Mouse (Mus musculus) thymus, postnatal 36 days (tissue): Measurements from ENCODE around the gene Stoml2.

ENCODE experiments used
- DNase-seq, 2 experiments: peaks; one replicate each; pipeline ENCODE4 v3.0.0; 2022; ENCODE audit warnings: mixed read lengths in 2 of 2

Stoml2 gene

DNA sequence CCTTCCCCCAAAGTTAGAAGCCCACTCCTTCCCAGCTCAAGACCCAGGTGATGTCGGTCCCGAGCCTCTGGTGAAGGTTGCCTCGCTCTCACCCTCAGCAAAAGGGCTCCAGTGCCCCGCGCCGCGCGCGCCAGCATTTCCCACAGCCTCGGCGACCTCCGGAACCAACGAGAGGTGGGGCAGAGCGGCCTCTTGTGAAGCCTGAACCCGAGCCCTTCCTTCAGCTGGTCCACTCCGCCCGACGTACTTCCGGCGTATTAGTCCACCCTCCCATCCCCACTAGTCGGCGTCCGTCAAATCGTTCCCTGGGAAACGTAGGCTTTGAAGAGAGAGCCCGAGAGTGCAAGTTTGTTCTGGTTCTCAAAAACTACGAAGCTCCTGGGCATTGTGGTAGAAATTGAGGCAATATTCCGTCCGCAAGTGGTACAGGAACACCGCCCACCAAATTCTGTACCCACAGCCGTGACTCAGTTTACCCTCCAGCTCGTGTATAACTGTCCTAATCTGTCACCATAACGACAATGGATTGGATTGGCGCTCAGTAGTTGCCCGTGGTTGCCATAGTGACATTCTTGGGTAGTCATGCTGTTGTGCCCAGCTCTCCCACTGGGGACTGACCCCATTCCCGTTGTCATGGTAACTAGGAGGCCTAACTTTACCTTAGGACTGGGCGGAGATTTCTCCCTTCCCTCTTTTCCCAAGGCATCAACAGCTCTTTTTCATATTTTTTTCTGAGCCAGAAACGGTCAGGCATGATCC lies at the start of gene Stoml2:
TSS of gene Stoml2 (minus strand) at position 474 of the 759 bp plus-strand sequence.
- peak; percentile 91 for DNase-seq

- DNase-seq = no peak
Observed at GRCm38 (mm10) chr4:43078071-43078718, 46.7 kb upstream of the Stoml2 start.

DNA sequence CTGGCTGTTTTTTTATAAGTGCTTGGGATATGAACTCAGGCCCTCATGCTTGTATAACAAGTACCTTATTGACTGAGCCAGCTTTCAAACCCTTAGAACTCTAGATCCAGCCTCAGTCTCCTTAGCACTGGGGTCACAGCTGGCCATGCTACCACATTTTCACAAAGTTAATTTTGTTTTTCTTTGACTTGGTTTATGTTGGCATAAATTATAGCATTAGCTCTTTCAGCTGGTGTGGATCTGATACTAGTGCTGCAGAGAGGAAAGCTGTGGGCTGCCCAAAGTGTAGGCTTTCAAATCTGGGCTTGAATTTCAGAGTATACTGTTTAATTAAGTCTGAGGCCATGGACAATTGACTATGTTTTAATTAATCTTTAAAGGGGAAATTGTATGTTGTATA lies 43.4 kb upstream of the Stoml2 start:
- no peak for DNase-seq

GRCm38 (mm10) chr4:43065471-43065870 lies 34.0 kb upstream of the Stoml2 start:
- DNase-seq = no peak

DNA sequence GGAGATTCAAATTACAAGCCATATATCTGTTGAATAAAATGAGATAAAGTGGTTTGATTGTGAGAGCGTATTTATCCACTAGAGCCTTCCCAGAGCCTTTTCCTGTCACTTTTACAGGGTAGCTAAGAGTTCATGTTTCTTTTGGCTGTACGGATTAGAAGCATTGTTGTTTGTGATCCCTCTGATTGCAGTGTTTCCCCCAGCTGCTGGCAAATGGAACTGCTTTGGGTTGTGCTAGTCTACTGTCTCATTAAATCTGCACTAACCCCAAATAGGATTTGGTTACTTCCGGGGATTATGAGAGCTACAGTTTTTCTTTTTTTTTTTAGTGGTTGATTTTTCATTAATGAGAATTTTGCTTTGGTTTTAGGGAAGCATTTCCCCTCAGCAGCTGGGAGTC lies 28.8 kb upstream of the Stoml2 start:
- no peak for DNase-seq

- no peak for DNase-seq
Observed at GRCm38 (mm10) chr4:43059697-43060096, 28.2 kb upstream of the Stoml2 start.

GRCm38 (mm10) chr4:43058753-43059654 lies 27.5 kb upstream of the Stoml2 start, which contains the start of gene Unc13b:
Unc13b (plus strand) TSS chr4:43058953.
- DNase-seq = peak; percentile 39 to 54

- no peak for DNase-seq
Observed at GRCm38 (mm10) chr4:43058392-43058752, 26.9 kb upstream of the Stoml2 start.

DNA sequence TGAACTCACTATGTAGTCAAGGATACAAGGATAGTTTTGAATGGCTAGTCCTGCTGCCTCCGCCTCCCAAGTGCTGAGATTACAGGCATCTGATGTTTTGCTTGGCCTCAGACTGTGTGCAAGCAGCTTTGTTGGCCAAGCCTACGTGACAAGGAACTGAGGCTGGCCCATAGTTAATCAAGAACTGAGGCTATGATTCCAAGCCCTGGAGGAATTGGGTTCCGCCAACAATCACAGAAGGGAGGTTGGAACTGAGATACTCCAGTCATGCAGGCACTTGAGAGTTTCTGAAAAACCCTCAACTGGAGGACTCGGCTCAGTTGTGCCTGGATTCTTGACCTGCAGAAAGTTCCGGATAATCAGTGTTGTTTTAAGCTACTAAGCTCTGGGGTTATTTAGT lies 26.1 kb upstream of the Stoml2 start:
- no peak for DNase-seq

DNA sequence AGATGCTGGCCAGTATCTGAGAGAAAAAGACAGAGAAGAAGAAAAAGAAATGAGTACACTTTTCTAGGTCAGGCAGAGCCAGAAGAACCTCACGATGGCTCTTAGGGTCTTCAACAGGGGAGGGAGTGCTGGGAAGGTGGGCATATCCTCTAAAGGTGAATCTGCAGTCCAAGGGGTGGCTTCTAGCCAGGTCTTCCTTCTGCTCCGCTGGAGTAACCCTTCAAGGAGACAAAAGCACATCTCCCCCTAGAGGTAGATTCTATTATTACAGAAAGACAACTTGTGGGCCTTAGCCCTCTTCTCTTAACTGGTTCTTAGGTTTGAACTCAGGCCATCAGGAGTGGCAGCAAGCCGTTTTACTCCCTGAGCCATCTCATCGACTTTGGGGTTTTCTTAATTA lies 21.1 kb upstream of the Stoml2 start:
- no peak for DNase-seq

DNA sequence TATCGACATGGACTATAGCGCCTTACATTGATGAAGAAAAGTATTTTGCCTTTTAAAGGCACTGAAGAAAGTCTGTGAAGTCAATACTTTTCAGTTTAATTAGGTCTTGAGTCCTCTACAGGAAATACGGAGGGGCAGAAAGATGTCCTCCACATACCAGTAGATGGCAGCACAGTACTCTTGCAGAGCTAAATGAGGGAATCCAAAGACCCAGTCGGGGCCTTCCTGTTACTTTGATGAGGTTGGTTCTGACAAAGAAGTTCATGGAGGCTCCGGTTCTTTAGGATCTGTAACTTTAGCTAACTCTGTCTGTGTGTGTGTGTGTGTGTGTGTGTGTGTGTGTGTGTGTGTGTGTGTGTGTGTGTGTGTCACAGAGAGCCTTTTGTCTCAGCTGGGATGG lies 15.7 kb upstream of the Stoml2 start:
- peak; percentile 47 to 50 for DNase-seq

DNA sequence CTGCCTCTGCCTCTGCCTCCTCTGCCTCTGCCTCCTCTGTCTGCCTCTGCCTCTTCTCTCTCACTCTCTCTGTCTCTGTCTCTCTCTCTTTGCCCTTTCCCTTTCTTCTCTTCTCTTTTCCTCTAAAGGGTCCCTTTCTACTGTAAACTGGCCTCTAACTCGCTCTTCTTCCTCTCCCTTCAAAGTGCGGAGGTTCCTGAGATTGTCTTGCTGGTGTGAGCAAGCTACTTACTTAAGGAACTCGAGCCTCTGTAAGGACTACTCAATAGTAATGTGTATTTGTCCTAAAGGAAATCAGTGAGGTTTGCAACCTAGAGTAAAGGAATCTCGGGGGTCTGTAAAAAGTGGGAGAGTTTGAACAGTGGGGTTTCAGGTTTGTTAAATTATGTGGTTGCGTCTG lies 15.1 kb upstream of the Stoml2 start:
- DNase-seq = no peak

GRCm38 (mm10) chr4:43045659-43046302 lies 14.3 kb upstream of the Stoml2 start, which contains the start of gene Fam214b:
Fam214b (minus strand) TSS chr4:43046220.
- peak; percentile 80 to 82 for DNase-seq

DNA sequence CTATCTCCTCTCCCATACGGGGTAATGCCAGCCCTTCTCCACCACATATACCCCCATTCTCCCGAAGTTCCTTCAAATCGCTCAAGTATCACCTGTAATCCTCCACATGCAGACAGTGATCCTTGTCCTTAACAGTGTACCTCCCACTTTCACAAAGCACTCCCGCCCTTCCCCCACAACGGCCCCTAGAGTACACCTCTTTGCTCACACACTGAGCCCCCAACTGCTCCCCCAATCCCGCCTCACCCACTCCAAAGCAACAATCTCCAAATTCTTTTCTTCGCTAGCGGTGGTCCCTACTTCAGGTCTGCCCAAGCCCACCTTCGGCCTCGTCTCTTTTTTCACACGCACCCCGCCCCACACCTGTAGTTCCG lies 13.8 kb upstream of the Stoml2 start:
- peak in 1 of 2 experiments; percentile 19 for DNase-seq

DNA sequence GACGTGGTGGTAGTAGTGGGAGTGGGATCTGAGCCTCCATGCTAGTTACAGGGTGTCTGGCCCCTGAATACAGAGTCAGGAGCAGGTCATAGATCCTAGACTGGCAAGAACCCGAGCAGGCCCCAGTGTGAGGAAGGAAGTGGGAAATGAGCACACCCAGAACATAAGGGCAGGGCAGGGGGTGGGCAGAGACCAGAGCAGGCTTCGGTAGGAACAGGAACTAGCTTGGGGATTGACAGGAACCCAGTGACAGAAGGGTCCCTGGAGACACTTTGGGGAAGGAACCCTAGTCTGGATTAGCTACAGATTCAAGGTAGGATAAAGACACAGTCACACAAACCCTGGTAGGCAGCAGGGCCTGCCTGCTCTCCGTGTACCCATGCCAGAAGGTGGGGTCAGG lies 13.2 kb upstream of the Stoml2 start:
- DNase-seq = no peak

GRCm38 (mm10) chr4:43043644-43044357 lies 12.3 kb upstream of the Stoml2 start:
- peak; percentile 52 to 69 for DNase-seq

GRCm38 (mm10) chr4:43040881-43041547 lies 9.5 kb upstream of the Stoml2 start:
- DNase-seq = no peak

DNA sequence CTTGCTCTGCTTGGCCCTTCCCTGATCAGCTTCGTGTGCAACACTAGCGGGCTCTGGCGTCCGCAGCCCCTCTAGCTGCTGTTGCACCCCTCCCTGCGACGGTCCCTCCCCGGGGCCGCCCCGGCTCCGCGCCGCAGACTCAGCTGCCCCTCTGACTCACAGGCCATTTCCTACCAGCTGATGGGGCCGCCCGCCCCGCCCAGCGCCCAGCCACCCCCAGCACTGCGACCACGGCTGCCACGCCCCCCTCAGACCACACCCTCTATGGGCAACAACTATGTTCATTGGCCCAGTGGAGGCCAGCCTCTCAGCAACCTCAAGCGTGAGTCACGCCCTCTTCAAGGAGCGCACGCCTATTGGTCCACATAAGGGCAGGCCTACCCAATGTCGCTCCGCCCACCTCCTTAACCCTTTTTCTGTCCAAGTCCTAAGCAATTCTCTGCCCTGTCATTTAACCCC lies 8.6 kb upstream of the Stoml2 start:
- DNase-seq = peak; percentile 86 to 92

GRCm38 (mm10) chr4:43039609-43040008 lies 8.1 kb upstream of the Stoml2 start:
- no peak for DNase-seq

DNA sequence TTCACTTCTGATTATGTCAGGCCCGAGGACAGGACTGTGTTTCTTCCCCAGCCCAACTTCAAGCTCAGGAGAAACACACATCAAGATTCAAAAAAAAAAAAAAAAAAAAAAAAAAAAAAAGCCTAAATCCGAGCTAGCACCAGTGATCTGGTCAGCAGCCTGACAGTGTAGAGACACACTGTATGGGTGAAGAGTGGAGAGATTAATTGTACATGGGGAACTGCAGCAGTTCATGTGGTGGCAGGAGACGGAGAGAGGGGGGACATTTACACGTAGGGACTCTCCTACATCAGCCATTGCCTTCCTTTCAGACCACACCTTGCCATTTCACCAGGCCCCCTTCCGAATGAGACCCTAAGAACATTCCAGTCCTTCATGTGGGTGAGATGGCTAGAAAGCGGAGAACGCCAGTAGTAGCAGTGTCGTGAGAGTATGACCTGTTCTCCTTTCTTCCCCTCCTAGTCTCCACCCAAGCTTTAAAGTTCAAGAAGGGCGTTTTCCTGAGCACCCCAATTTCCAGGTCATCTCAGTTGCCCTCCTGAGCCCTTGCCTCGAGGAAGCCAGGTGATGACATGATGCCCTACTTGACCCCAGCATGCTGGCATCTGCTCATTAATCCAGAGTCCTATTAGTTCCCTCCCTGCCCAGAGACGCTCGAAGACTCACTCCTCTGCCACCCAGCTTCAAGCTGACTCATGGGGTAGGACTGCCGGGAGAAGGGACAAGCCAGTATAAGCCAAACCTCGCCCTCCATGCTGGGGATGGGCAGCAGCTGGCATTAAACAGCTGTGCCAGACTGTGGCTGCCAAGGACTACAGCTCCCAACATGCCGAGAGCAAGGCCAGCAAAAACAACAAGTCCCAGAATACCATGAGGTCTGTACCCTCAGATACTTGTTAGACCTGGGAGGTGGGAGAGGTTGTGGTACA lies 7.3 kb upstream of the Stoml2 start:
- DNase-seq = no peak
